ENCODE assay signal across 13 mouse cellular contexts in genomic region chr5:103838550-103839264, GRCm38 (mm10).
DNase-seq lines count a peak whose midpoint lies in the region; ATAC-seq and TF ChIP-seq lines count a peak whose summit lies in the region.
"Had no signal": no experiment of that assay in that cellular context is flagged by ENCODE, and none has a peak within 500 bp of the region (broad histone marks: within the 10 kb centered on the region; RNA-seq: fewer than 3 reads in every experiment).

No protein-coding gene starts in this region.

- ATAC-seq in liver, postnatal 0 days: 0 out of 2 replicates have a peak, but pooled peaks have one; percentile 23
- ATAC-seq in heart, postnatal 0 days (ENCODE audit: insufficient read depth, low read depth): peak; percentile 78
- peak; percentile 60; the same call in 1 of the 2 replicates for ATAC-seq in stomach, postnatal 0 days (ENCODE audit: low FRiP score, low TSS enrichment)
- ATAC-seq: activated CD4-positive, CD25-positive, alpha-beta regulatory T cell, adult 4 months had no signal

- H3K27me3 ChIP-seq in liver, postnatal 0 days (ENCODE audit: insufficient read depth, low read length): no peaks in the 10 kb centered on the region
- no peaks in the 10 kb centered on the region for H3K27me3 ChIP-seq in heart, postnatal 0 days (ENCODE audit: control insufficient read depth, insufficient read depth, low read length)
- no peaks in the 10 kb centered on the region for H3K27me3 ChIP-seq in stomach, postnatal 0 days (ENCODE audit: control insufficient read depth, insufficient read depth, low read length)
- H3K27me3 ChIP-seq: forebrain, embryonic 12.5 days; liver, embryonic 15.5 days had no signal

- TF ChIP-seq CTCF in liver, postnatal 0 days (IDR thresholded peaks at IDR 0.05; ENCODE audit: low read depth): no peak
- TF ChIP-seq CTCF in heart, postnatal 0 days (IDR thresholded peaks at IDR 0.05; ENCODE audit: low read depth): no peak
- peak; percentile 37 for TF ChIP-seq CTCF in stomach, postnatal 0 days (IDR thresholded peaks at IDR 0.05; ENCODE audit: low read depth)

- peaks cover 3% of the 10 kb centered on the region; the same call in 1 of the 2 replicates for H3K4me1 ChIP-seq in liver, postnatal 0 days (ENCODE audit: insufficient read depth)
- H3K4me1 ChIP-seq in heart, postnatal 0 days (ENCODE audit: control insufficient read depth, insufficient read depth): peaks cover 19% of the 10 kb centered on the region
- no peaks in the 10 kb centered on the region for H3K4me1 ChIP-seq in stomach, postnatal 0 days (replicated peaks; ENCODE audit: control insufficient read depth, insufficient read depth)
- H3K4me1 ChIP-seq: forebrain, embryonic 12.5 days had no signal

- no peak overlapping the region for H3K9ac ChIP-seq in liver, postnatal 0 days (replicated peaks)
- no peak overlapping the region for H3K9ac ChIP-seq in heart, postnatal 0 days (replicated peaks; ENCODE audit: low read depth, low read length)
- H3K9ac ChIP-seq in stomach, postnatal 0 days (ENCODE audit: low read length): no peak overlapping the region
- H3K9ac ChIP-seq: forebrain, embryonic 12.5 days; liver, embryonic 15.5 days had no signal

- peak; percentile 67 for DNase-seq in gastrocnemius, adult 18-20 months (ENCODE audit: low spot score)
- no peak for DNase-seq in gastrocnemius, postnatal 4 days (ENCODE audit: low spot score in 2 of 2)
- DNase-seq in liver, postnatal 0 days: no peak
- DNase-seq in liver: no peak
- DNase-seq in heart, postnatal 0 days (ENCODE audit: low spot score): peak; percentile 70
- no peak for DNase-seq in stomach, postnatal 0 days (ENCODE audit: low spot score)
- DNase-seq in frontal cortex, postnatal 25 days (ENCODE audit: low spot score in 2 of 2): no peak
- DNase-seq in thymus, postnatal 10 days (ENCODE audit: low spot score in 2 of 2): no peak
- DNase-seq: B cell, adult 2 months; cerebellum, postnatal 36 days had no signal

- 79% methylated on average over 15 of the region's 15 CpGs for WGBS in liver, postnatal 0 days (ENCODE audit: insufficient replicate concordance)
- 75% methylated on average over 15 of the region's 15 CpGs for WGBS in heart, postnatal 0 days
- 74% methylated on average over 15 of the region's 15 CpGs for WGBS in stomach, postnatal 0 days

- TF ChIP-seq EP300 in liver, postnatal 0 days (IDR thresholded peaks at IDR 0.05; ENCODE audit: low read depth): no peak
- no peak for TF ChIP-seq EP300 in heart, postnatal 0 days (IDR thresholded peaks at IDR 0.05; ENCODE audit: low read depth)
- TF ChIP-seq EP300 in stomach, postnatal 0 days (optimal IDR thresholded peaks at IDR 0.05): peak; percentile 35

- H3K9me3 ChIP-seq in liver, postnatal 0 days (ENCODE audit: low read length): no peaks in the 10 kb centered on the region
- H3K9me3 ChIP-seq in heart, postnatal 0 days (replicated peaks; ENCODE audit: control insufficient read depth, low read length): no peaks in the 10 kb centered on the region
- no peaks in the 10 kb centered on the region for H3K9me3 ChIP-seq in stomach, postnatal 0 days (ENCODE audit: control insufficient read depth, low read length)
- H3K9me3 ChIP-seq: forebrain, embryonic 12.5 days; liver, embryonic 15.5 days had no signal

- H3K4me3 ChIP-seq in liver, postnatal 0 days (ENCODE audit: low read depth, low read length): no peak overlapping the region
- H3K4me3 ChIP-seq in heart, postnatal 0 days (ENCODE audit: low read depth, low read length): no peak overlapping the region
- no peak overlapping the region for H3K4me3 ChIP-seq in stomach, postnatal 0 days (ENCODE audit: low read depth, low read length)
- H3K4me3 ChIP-seq: forebrain, embryonic 12.5 days; liver, embryonic 15.5 days had no signal

- no peak overlapping the region for H3K27ac ChIP-seq in liver, postnatal 0 days (ENCODE audit: low read depth)
- H3K27ac ChIP-seq in heart, postnatal 0 days (ENCODE audit: low read depth): peak overlapping the region; percentile 70
- H3K27ac ChIP-seq in stomach, postnatal 0 days (replicated peaks): peak overlapping the region; percentile 74
- H3K27ac ChIP-seq: forebrain, embryonic 12.5 days; liver, embryonic 15.5 days had no signal

- H3K4me2 ChIP-seq in liver, postnatal 0 days (ENCODE audit: low read depth, low read length): no peak overlapping the region
- H3K4me2 ChIP-seq in heart, postnatal 0 days (ENCODE audit: low read depth, low read length): no peak overlapping the region
- no peak overlapping the region for H3K4me2 ChIP-seq in stomach, postnatal 0 days (replicated peaks; ENCODE audit: low read depth)
- H3K4me2 ChIP-seq: forebrain, embryonic 12.5 days; liver, embryonic 15.5 days had no signal

- H3K36me3 ChIP-seq in liver, postnatal 0 days (replicated peaks; ENCODE audit: insufficient read depth, low read length): peaks cover 86% of the 10 kb centered on the region
- peaks cover 47% of the 10 kb centered on the region for H3K36me3 ChIP-seq in heart, postnatal 0 days (replicated peaks; ENCODE audit: control insufficient read depth, insufficient read depth, low read length)
- H3K36me3 ChIP-seq in stomach, postnatal 0 days (ENCODE audit: control insufficient read depth, insufficient read depth, low read length): peaks cover 14% of the 10 kb centered on the region

Comparison
In these comparisons a context has a peak if more than half of its experiments do, and no peak if none do; other contexts are left out.
1. DNase-seq: peak in gastrocnemius, adult 18-20 months (single experiment) and heart, postnatal 0 days (single experiment); none in gastrocnemius, postnatal 4 days (0 of 2), liver, postnatal 0 days (single experiment), liver (single experiment), stomach, postnatal 0 days (single experiment), frontal cortex, postnatal 25 days (0 of 2) and thymus, postnatal 10 days (0 of 2).
2. ATAC-seq: peak in every context shown above with its lines; median percentile 78 in heart, postnatal 0 days; 60 in stomach, postnatal 0 days; 23 in liver, postnatal 0 days.